Mouse (Mus musculus): Measurements from ENCODE around the gene Gosr1. TPM values are rescaled to one million over a fixed set of nuclear protein-coding genes. Genes with fewer than 3 reads are reported as not detected.
"Not testable (repeated sequence)": the region's sequence is repeated elsewhere in the genome, so short reads cannot be mapped to it uniquely, and the experiment has no call there.

The Gosr1 gene
- polyA plus RNA-seq, 1 experiment from 2014 or later = 75.9 TPM

GRCm38 (mm10) chr11:76708881-76709280, 54.5 kb downstream of the Gosr1 start:
- no peak overlapping the region for H3K27ac ChIP-seq
- 83% methylated on average over 1 of the region's 1 CpGs for WGBS (ENCODE audit: missing documents)
- H3K4me3 ChIP-seq (ENCODE audit: inconsistent target) = no peak overlapping the region
- H3K79me2 ChIP-seq (ENCODE audit: inconsistent target) = no peaks in the 10 kb centered on the region
- H3K36me3 ChIP-seq (ENCODE audit: inconsistent target) = no peaks in the 10 kb centered on the region

GRCm38 (mm10) chr11:76708066-76708465, 55.3 kb downstream of the Gosr1 start:
- Histone ChIP-seq H3K79me2 (ENCODE audit: inconsistent target) (no peaks in the 10 kb centered on the region), H3K4me3 (ENCODE audit: inconsistent target) (no peak overlapping the region), H3K36me3 (ENCODE audit: inconsistent target) (no peaks in the 10 kb centered on the region), H3K27ac (no peak overlapping the region)
- 92% methylated on average over 1 of the region's 1 CpGs for WGBS (ENCODE audit: missing documents)

GRCm38 (mm10) chr11:76707656-76708055, 55.7 kb downstream of the Gosr1 start:
- WGBS (ENCODE audit: missing documents) = 88% methylated on average over 3 of the region's 3 CpGs
- no peak overlapping the region for H3K4me3 ChIP-seq (ENCODE audit: inconsistent target)
- no peaks in the 10 kb centered on the region for H3K36me3 ChIP-seq (ENCODE audit: inconsistent target)
- H3K79me2 ChIP-seq (ENCODE audit: inconsistent target) = no peaks in the 10 kb centered on the region
- no peak overlapping the region for H3K27ac ChIP-seq

GRCm38 (mm10) chr11:76699626-76700025, 63.8 kb downstream of the Gosr1 start:
- Histone ChIP-seq H3K79me2 (ENCODE audit: inconsistent target) (no peaks in the 10 kb centered on the region), H3K36me3 (ENCODE audit: inconsistent target) (no peaks in the 10 kb centered on the region), H3K4me3 (ENCODE audit: inconsistent target) (no peak overlapping the region), H3K27ac (no peak overlapping the region)
- 55% methylated on average over 6 of the region's 9 CpGs for WGBS (ENCODE audit: missing documents)

- 72% methylated on average over 6 of the region's 6 CpGs for WGBS (ENCODE audit: missing documents)
- H3K79me2 ChIP-seq (ENCODE audit: inconsistent target) = no peaks in the 10 kb centered on the region
- no peaks in the 10 kb centered on the region for H3K36me3 ChIP-seq (ENCODE audit: inconsistent target)
- no peak overlapping the region for H3K27ac ChIP-seq
- H3K4me3 ChIP-seq (ENCODE audit: inconsistent target) = no peak overlapping the region
Observed at GRCm38 (mm10) chr11:76695810-76696209, 67.6 kb downstream of the Gosr1 start.

- H3K4me3 ChIP-seq (ENCODE audit: inconsistent target) = no peak overlapping the region
- no peak overlapping the region for H3K27ac ChIP-seq
- H3K36me3 ChIP-seq (ENCODE audit: inconsistent target) = no peaks in the 10 kb centered on the region
- 83% methylated on average over 3 of the region's 3 CpGs for WGBS (ENCODE audit: missing documents)
- H3K79me2 ChIP-seq (ENCODE audit: inconsistent target) = no peaks in the 10 kb centered on the region
Observed at GRCm38 (mm10) chr11:76692096-76692495, 71.3 kb downstream of the Gosr1 start.

GRCm38 (mm10) chr11:76685604-76686003, 77.8 kb downstream of the Gosr1 start:
- Histone ChIP-seq H3K36me3 (ENCODE audit: inconsistent target) (no peaks in the 10 kb centered on the region), H3K27ac (no peak overlapping the region), H3K79me2 (ENCODE audit: inconsistent target) (no peaks in the 10 kb centered on the region), H3K4me3 (ENCODE audit: inconsistent target) (no peak overlapping the region)
- WGBS (ENCODE audit: missing documents) = 90% methylated on average over 2 of the region's 2 CpGs

- WGBS (ENCODE audit: missing documents) = 54% methylated on average over 6 of the region's 8 CpGs
- not testable (repeated sequence) for H3K4me3 ChIP-seq (ENCODE audit: inconsistent target); H3K79me2 ChIP-seq (ENCODE audit: inconsistent target); H3K27ac ChIP-seq; H3K36me3 ChIP-seq (ENCODE audit: inconsistent target)
Observed at GRCm38 (mm10) chr11:76679508-76679907, 83.9 kb downstream of the Gosr1 start, which contains the start of gene Trarg1. TSS of gene Trarg1 (plus strand) at chr11:76679808.

Other genes starting within 250 kb of the Gosr1 start
- 100 to 138 TPM (median 115 TPM) in 3 replicates for gene Abr, start 141.3 kb downstream of the Gosr1 start, polyA plus RNA-seq (2018)
- gene Bhlha9, start 91.1 kb downstream of the Gosr1 start, polyA plus RNA-seq (2018) = not detected in 3 replicates
- gene Trarg1, start 83.8 kb downstream of the Gosr1 start, polyA plus RNA-seq (2018) = not detected in 3 replicates
- 25.6 to 94.3 TPM (median 28.7 TPM) in 3 replicates for gene Cpd, start 83.4 kb upstream of the Gosr1 start, polyA plus RNA-seq (2018)
- gene Tmigd1, start 138.6 kb upstream of the Gosr1 start, polyA plus RNA-seq (2018) = not detected in 3 replicates
- gene Blmh, start 161.2 kb upstream of the Gosr1 start, polyA plus RNA-seq (2018) = 29.1 to 95.7 TPM (median 47.4 TPM) in 3 replicates
- gene Slc6a4, start 235.0 kb upstream of the Gosr1 start, polyA plus RNA-seq (2018) = 0.09 to 0.23 TPM in 2 of 3 replicates, not detected in the other

All from macrophage (primary cell).